Mouse (Mus musculus) layer of hippocampus, adult 2 months (tissue): Measurements from ENCODE around the gene Cdh3. TPM values are rescaled to one million over a fixed set of nuclear protein-coding genes. Genes with fewer than 3 reads are reported as not detected.
A peak's percentile ranks its signal among the peaks of the same experiment; 100 is the strongest.
"Not testable (repeated sequence)": the region's sequence is repeated elsewhere in the genome, so short reads cannot be mapped to it uniquely, and the experiment has no call there.

ENCODE experiments used
- DNase-seq, 2 experiments: peaks; one replicate each; pipeline ENCODE4 v3.0.0; 2022; ENCODE audit warnings: low spot score in 2 of 2
- H3K27ac ChIP-seq: fragments of 200-600 bp; 2 replicates; pipeline ENCODE4 v1.8.1; 2022
- H3K4me3 ChIP-seq: fragments of 200-600 bp; 2 replicates; pipeline ENCODE4 v1.8.1; 2022; ENCODE audit warnings: mild to moderate bottlenecking
- CTCF ChIP-seq: fragments of 200-600 bp; conservative IDR thresholded peaks from 2 replicates; pipeline ENCODE4 v1.8.1; 2022; ENCODE audit warnings: antibody characterized with exemption, mild to moderate bottlenecking, moderate library complexity
- total RNA-seq, 2 experiments: library from RNA; stranded (reverse); gene quantifications; 2 replicates each; pipeline ENCODE4 v1.2.3; 2021

The Cdh3 gene
- total RNA-seq, 2 experiments from 2014 or later = not detected

- Histone ChIP-seq H3K4me3 (no peak overlapping the region), H3K27ac (no peak overlapping the region)
- no peak for TF ChIP-seq CTCF
- no peak for DNase-seq
Observed at GRCm38 (mm10) chr8:106588443-106589431, 78.0 kb downstream of the Cdh3 start.

DNA sequence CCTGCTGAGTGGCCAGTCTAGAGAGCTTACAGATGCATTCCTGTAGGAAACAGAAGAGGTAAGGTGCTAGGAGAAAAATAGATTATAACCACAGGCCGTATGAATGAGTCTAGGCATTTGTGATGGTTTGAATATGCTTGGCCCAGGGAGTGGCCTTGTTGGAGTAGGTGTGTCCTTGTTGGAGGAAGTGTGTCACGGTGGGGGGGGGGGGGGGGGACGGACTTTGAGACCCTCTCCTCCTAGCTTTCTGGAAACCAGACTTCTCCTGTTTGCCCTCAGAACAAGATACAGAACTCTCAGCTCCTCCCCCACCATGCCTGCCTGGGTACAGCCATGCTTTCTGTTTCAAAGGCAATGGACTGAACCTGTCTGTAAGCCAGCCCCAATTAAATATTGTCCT is 81.8 kb downstream of the Cdh3 start:
- H3K4me3 ChIP-seq = no peak overlapping the region
- DNase-seq = no peak
- no peak overlapping the region for H3K27ac ChIP-seq
- no peak for TF ChIP-seq CTCF

DNA sequence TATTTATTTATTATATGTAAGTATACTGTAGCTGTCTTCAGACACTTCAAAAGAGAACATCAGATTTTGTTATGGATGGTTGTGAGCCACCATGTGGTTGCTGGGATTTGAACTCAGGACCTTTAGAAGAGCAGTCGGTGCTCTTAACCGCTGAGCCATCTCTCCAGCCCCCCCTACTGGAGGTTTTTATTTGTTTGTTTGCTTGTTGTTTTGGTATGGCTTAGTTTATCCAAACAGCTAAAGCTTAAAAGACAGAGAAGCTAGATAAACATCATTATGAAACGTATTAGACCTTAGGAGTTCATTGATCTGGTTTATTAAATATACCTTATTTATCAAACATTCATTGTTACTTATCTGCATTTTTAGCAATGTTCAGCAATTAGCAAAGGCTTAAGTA is 84.9 kb downstream of the Cdh3 start:
- H3K4me3 ChIP-seq, H3K27ac ChIP-seq, DNase-seq: not testable (repeated sequence)

DNA sequence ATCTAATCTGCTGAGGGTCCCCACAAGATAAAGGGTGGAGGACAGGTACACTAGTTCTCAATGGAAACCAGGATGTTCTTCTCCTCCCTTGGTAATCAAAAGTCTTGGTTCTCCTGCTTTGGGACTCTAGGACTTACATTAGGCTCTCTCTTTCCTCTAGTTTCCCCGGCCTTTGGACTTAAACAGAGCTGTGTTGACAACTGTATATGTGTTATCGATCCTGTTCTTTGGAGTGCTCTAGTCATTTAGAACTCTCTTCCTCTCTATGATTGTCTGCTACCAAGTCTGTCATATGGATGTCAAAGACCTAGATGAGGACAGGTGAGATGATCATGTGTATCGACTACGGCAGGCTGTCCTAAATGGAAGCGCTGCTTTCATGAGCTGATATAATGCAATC is 86.4 kb downstream of the Cdh3 start:
- Histone ChIP-seq H3K27ac (no peak overlapping the region), H3K4me3 (no peak overlapping the region)
- TF ChIP-seq CTCF = no peak
- no peak for DNase-seq

- no peak for DNase-seq
- TF ChIP-seq CTCF = no peak
- Histone ChIP-seq H3K4me3 (no peak overlapping the region), H3K27ac (no peak overlapping the region)
Observed at GRCm38 (mm10) chr8:106599265-106599979, 88.7 kb downstream of the Cdh3 start.

- no peak for TF ChIP-seq CTCF
- DNase-seq = no peak
- Histone ChIP-seq H3K4me3 (peak within 1 kb of the TSS; percentile 54), H3K27ac (no peak within 1 kb of the TSS)
Observed at GRCm38 (mm10) chr8:106603131-106603819, 92.6 kb downstream of the Cdh3 start, which contains the start of gene Cdh1. Gene Cdh1, plus strand, starts transcription at chr8:106603351.

DNA sequence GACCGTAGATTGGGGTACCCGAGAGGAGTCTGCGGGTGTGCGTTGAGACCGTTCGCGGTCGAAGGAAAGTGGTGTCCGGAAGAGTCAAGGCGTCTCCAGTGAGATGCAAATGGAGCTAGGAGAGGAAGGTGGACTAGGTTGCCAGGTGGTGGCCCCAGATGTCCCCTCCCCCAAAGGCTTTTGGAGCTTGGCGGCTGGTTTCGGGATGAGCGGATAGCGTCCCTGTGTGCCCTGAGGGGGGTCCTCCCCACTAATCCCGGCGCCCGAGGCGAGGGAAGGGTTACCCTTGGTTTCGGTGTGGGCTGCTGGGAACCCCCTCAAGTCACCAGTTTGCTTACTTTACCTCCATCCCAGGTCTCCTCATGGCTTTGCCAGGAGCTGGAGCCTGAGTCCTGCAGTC is 93.2 kb downstream of the Cdh3 start:
- no peak overlapping the region for H3K27ac ChIP-seq
- H3K4me3 ChIP-seq = peak overlapping the region; percentile 54
- TF ChIP-seq CTCF = no peak
- no peak for DNase-seq

- no peak overlapping the region for H3K27ac ChIP-seq
- no peak for TF ChIP-seq CTCF
- no peak for DNase-seq
- H3K4me3 ChIP-seq = no peak overlapping the region
Observed at GRCm38 (mm10) chr8:106605657-106606056, 95.0 kb downstream of the Cdh3 start.

DNA sequence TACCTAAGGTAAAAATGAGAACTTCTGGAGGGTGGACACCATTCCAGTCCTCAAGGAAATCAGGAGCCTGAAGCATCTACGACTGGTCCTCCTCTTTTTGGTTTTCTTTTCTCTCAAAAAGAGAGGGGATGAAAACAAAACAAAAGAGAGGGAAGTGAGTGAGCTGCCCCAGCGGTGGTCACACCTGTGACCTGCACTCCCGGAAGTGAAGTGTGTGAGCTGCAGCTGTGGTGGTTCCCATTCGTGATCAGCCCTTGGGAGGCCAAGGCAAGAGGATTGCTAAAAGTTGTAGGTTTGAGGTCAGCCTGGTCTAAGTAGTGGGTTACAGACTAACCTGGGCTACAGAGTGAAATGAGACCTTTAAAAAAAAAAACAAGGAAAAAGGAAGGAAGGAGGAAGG is 95.4 kb downstream of the Cdh3 start:
- H3K27ac ChIP-seq = no peak overlapping the region
- H3K4me3 ChIP-seq = no peak overlapping the region
- no peak for TF ChIP-seq CTCF
- DNase-seq = no peak

GRCm38 (mm10) chr8:106606601-106607145 is 96.0 kb downstream of the Cdh3 start:
- no peak for TF ChIP-seq CTCF
- Histone ChIP-seq H3K27ac (no peak overlapping the region), H3K4me3 (no peak overlapping the region)
- no peak for DNase-seq

Other genes starting within 250 kb of the Cdh3 start
- gene Smpd3, start 172.9 kb upstream of the Cdh3 start, total RNA-seq = 10 to 100 TPM; 74.2 to 75.8 TPM
- 10 to 100 TPM; 10.6 to 12.9 TPM for gene Zfp90, start 95.6 kb upstream of the Cdh3 start, total RNA-seq
- not detected for gene 6030452D12Rik, start 10.4 kb upstream of the Cdh3 start, total RNA-seq
- 10 to 100 TPM; 90.4 to 97.5 TPM for gene Gm10073, start 62.6 kb downstream of the Cdh3 start, total RNA-seq
- under 1 TPM; 0.37 to 0.54 TPM for gene Cdh1, start 92.5 kb downstream of the Cdh3 start, total RNA-seq
- 1 to 10 TPM; 6.7 to 6.9 TPM for gene Tango6, start 172.2 kb downstream of the Cdh3 start, total RNA-seq